Mouse (Mus musculus) kidney, adult 2 months (tissue): ENCODE results near the gene Dusp7. TPM values are rescaled to one million over a fixed set of nuclear protein-coding genes. Genes with fewer than 3 reads are reported as not detected.
A peak's percentile ranks its signal among the peaks of the same experiment; 100 is the strongest.

Experiments used
- DNase-seq: peaks from one replicate; pipeline ENCODE4 v3.0.0; 2021
- H3K27ac ChIP-seq: fragments of 200-500 bp; 2 replicates; pipeline ENCODE4 v1.5.1; 2012; ENCODE audit warnings: low read depth, low read length, control low read depth, inconsistent platforms; ENCODE audit not compliant: insufficient read depth
- H3K27me3 ChIP-seq: fragments of 200-500 bp; replicated peaks from 2 replicates; pipeline ENCODE4 v1.6.1; 2012; ENCODE audit warnings: mild to moderate bottlenecking, moderate library complexity, low read length, inconsistent platforms; ENCODE audit not compliant: control insufficient read depth, insufficient read depth
- H3K36me3 ChIP-seq: fragments of 200-500 bp; 2 replicates; pipeline ENCODE4 v1.6.1; 2012; ENCODE audit warnings: mild to moderate bottlenecking, moderate library complexity, low read length, inconsistent platforms; ENCODE audit not compliant: control insufficient read depth, insufficient read depth
- H3K4me1 ChIP-seq: fragments of 200-500 bp; 2 replicates; pipeline ENCODE4 v1.6.1; 2011; ENCODE audit warnings: low read length; ENCODE audit not compliant: control insufficient read depth, insufficient read depth
- H3K4me3 ChIP-seq: fragments of 200-500 bp; 2 replicates; pipeline ENCODE4 v1.5.1; 2011; ENCODE audit warnings: mild to moderate bottlenecking, low read depth, low read length, control low read depth; ENCODE audit not compliant: insufficient read depth
- CTCF ChIP-seq: fragments of 200-500 bp; conservative IDR thresholded peaks from 2 replicates; pipeline ENCODE4 v1.5.1; 2011; ENCODE audit warnings: low read depth, mild to moderate bottlenecking, control low read depth, low read length, moderate library complexity, mixed read lengths; ENCODE audit not compliant: insufficient read depth, insufficient read length
- POLR2A ChIP-seq: fragments of 200-500 bp; IDR thresholded peaks from one replicate; pipeline ENCODE4 v1.6.1; 2011; ENCODE audit warnings: low read depth, low read length, control low read depth
- WGBS: fragments of 180-500 bp; shearing (Covaris S2); methylation state at CpG from one replicate; pipeline ENCODE4 v1.1.7; 2018; 5-methylcytosine and 5-hydroxymethylcytosine counted together
- polyA plus RNA-seq: library from polyadenylated mRNA; depleted of rRNA; stranded (reverse); fragments of >200 nt; gene quantifications from 2 replicates; pipeline ENCODE4 v1.2.3, GENCODE M21; 2012; rRNA removed

The Dusp7 gene
- 38.8 and 44.1 TPM in 2 replicates for polyA plus RNA-seq

GRCm38 (mm10) chr9:106368112-106368717 is at the start of gene Dusp7:
Gene Dusp7, plus strand, starts transcription at chr9:106368632.
- TF ChIP-seq CTCF (no peak), POLR2A (peak; percentile 18)
- DNase-seq = peak; percentile 92
- WGBS = 1% methylated on average over 53 of the region's 57 CpGs
- no peaks in the 10 kb centered on the region for H3K27me3 ChIP-seq
- H3K36me3 ChIP-seq = no peaks in the 10 kb centered on the region
- H3K4me1 ChIP-seq = peaks cover 14% of the 10 kb centered on the region
- H3K27ac ChIP-seq = peak within 1 kb of the TSS; percentile 90
- H3K4me3 ChIP-seq = peak within 1 kb of the TSS; percentile 66

- Histone ChIP-seq H3K27me3 (no peaks in the 10 kb centered on the region), H3K4me3 (no peak overlapping the region), H3K27ac (no peak overlapping the region), H3K36me3 (no peaks in the 10 kb centered on the region), H3K4me1 (no peaks in the 10 kb centered on the region; the same call in 1 of the 2 replicates)
- 48% methylated on average over 2 of the region's 2 CpGs for WGBS
- TF ChIP-seq CTCF (no peak), POLR2A (no peak)
- DNase-seq = no peak
These were observed 49.3 kb upstream of the Dusp7 start for GRCm38 (mm10) chr9:106319095-106319494.

GRCm38 (mm10) chr9:106322497-106322896 is 45.9 kb upstream of the Dusp7 start:
- DNase-seq = no peak
- TF ChIP-seq CTCF = no peak
- no peak for TF ChIP-seq POLR2A
- WGBS = 74% methylated on average over 3 of the region's 3 CpGs
- Histone ChIP-seq H3K4me1 (no peaks in the 10 kb centered on the region; the same call in 1 of the 2 replicates), H3K36me3 (no peaks in the 10 kb centered on the region), H3K27ac (no peak overlapping the region), H3K4me3 (no peak overlapping the region), H3K27me3 (no peaks in the 10 kb centered on the region)

GRCm38 (mm10) chr9:106326241-106326640 is 42.2 kb upstream of the Dusp7 start:
- TF ChIP-seq POLR2A (no peak), CTCF (no peak)
- no peak overlapping the region for H3K27ac ChIP-seq
- H3K36me3 ChIP-seq = no peaks in the 10 kb centered on the region
- no peak for DNase-seq
- no peaks in the 10 kb centered on the region for H3K27me3 ChIP-seq
- H3K4me1 ChIP-seq = no peaks in the 10 kb centered on the region; the same call in 1 of the 2 replicates
- WGBS = 83% methylated on average over 8 of the region's 8 CpGs
- H3K4me3 ChIP-seq = no peak overlapping the region

GRCm38 (mm10) chr9:106327125-106327809 is 41.2 kb upstream of the Dusp7 start:
- Histone ChIP-seq H3K4me3 (no peak overlapping the region), H3K36me3 (no peaks in the 10 kb centered on the region), H3K27ac (no peak overlapping the region), H3K4me1 (no peaks in the 10 kb centered on the region; the same call in 1 of the 2 replicates), H3K27me3 (no peaks in the 10 kb centered on the region)
- no peak for DNase-seq
- TF ChIP-seq CTCF (no peak), POLR2A (no peak)
- 91% methylated on average over 8 of the region's 8 CpGs for WGBS

GRCm38 (mm10) chr9:106328068-106328610 is 40.3 kb upstream of the Dusp7 start:
- no peak overlapping the region for H3K4me3 ChIP-seq
- no peaks in the 10 kb centered on the region for H3K36me3 ChIP-seq
- no peaks in the 10 kb centered on the region for H3K4me1 ChIP-seq
- no peaks in the 10 kb centered on the region for H3K27me3 ChIP-seq
- TF ChIP-seq POLR2A = no peak
- no peak for TF ChIP-seq CTCF
- H3K27ac ChIP-seq = no peak overlapping the region
- DNase-seq = no peak
- WGBS = 76% methylated on average over 7 of the region's 7 CpGs
